Mouse (Mus musculus): Measurements from ENCODE around the gene Plekha7.

GRCm38 (mm10) chr7:116188391-116188790 lies 119.8 kb downstream of the Plekha7 start:
- TF ChIP-seq POLR2A (IDR thresholded peaks at IDR 0.05; ENCODE audit: extremely low read depth, insufficient read depth, low read length): no peak
- TF ChIP-seq CTCF (IDR thresholded peaks at IDR 0.05; ENCODE audit: low read depth, low read length): no peak
